Mouse (Mus musculus) lung, embryonic 15.5 days (tissue): ENCODE measurements at regions not wholly inside any gene's neighbourhood (a gene's known extent, or its start where the extent isn't known, plus 50 kb on each side); places are given as distances from the start of the nearest gene placed in this dataset.
"Not testable (repeated sequence)": the region's sequence is repeated elsewhere in the genome, so short reads cannot be mapped to it uniquely, and the experiment has no call there.

Source experiments
- ATAC-seq: fragments of 200-750 bp; cut with Nextera tagmentation; 2 replicates; pipeline ENCODE4 v1.8.0; 2017; ENCODE audit warnings: moderate number of reproducible peaks, borderline replicate concordance; ENCODE audit not compliant: low FRiP score, low TSS enrichment; ENCODE audit errors: extremely low read depth
- H3K27ac ChIP-seq: fragments of 300-500 bp; sonication (generic); 2 replicates; pipeline ENCODE4 v1.5.1; 2015; ENCODE audit warnings: moderate library complexity, mild to moderate bottlenecking, inconsistent platforms
- H3K27me3 ChIP-seq: fragments of 300-500 bp; sonication (generic); 2 replicates; pipeline ENCODE4 v1.6.1; 2015; ENCODE audit warnings: inconsistent platforms
- H3K36me3 ChIP-seq: fragments of 300-500 bp; sonication (generic); 2 replicates; pipeline ENCODE4 v1.6.1; 2015; ENCODE audit warnings: inconsistent platforms
- H3K4me1 ChIP-seq: fragments of 300-500 bp; sonication (generic); 2 replicates; pipeline ENCODE4 v1.6.1; 2015; ENCODE audit warnings: inconsistent platforms
- H3K4me2 ChIP-seq: fragments of 300-500 bp; sonication (generic); 2 replicates; pipeline ENCODE4 v1.6.1; 2015; ENCODE audit warnings: inconsistent platforms, mild to moderate bottlenecking, moderate library complexity
- H3K4me3 ChIP-seq: fragments of 300-500 bp; sonication (generic); 2 replicates; pipeline ENCODE4 v1.5.1; 2015; ENCODE audit warnings: mild to moderate bottlenecking, inconsistent platforms
- H3K9ac ChIP-seq: fragments of 300-500 bp; sonication (generic); 2 replicates; pipeline ENCODE4 v1.6.1; 2015; ENCODE audit warnings: inconsistent platforms
- H3K9me3 ChIP-seq: fragments of 300-500 bp; sonication (generic); 2 replicates; pipeline ENCODE4 v1.6.1; 2016; ENCODE audit warnings: inconsistent platforms
- WGBS: fragments of 180-500 bp; shearing (Covaris S2); methylation state at CpG from one replicate; pipeline ENCODE4 v1.1.7; 2015; 5-methylcytosine and 5-hydroxymethylcytosine counted together

DNA sequence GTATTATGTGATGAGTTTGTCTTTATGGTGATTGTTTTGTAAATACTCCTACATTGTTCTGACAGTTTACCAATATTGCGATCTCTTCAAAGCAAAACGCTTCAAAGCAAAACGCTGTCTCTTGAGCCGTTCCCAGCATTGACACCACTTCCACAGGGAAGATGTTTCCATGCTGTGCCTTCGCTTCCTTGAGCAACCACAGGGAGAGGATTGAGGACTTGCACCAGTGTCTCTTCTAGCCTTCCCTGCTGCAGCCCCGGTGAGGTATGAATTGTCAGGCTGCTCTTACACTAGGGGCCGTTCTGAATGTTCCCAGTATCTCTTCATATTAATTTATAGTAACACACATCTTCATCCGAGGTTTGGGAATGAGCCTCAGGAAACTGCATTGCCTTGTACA is 160.4 kb upstream of the Arglu1 start:
- no peak overlapping the region for H3K9ac ChIP-seq
- H3K27me3 ChIP-seq = no peaks in the 10 kb centered on the region; the same call in 1 of the 2 replicates
- H3K36me3 ChIP-seq = no peaks in the 10 kb centered on the region
- no peaks in the 10 kb centered on the region for H3K9me3 ChIP-seq
- 33% methylated on average over 8 of the region's 8 CpGs for WGBS
- peak; percentile 39; the same call in 1 of the 2 replicates for ATAC-seq
- H3K4me1 ChIP-seq = peaks cover 12% of the 10 kb centered on the region; the same call in 1 of the 2 replicates
- no peak overlapping the region for H3K27ac ChIP-seq
- no peak overlapping the region for H3K4me3 ChIP-seq
- peak overlapping the region; percentile 19; the same call in 1 of the 2 replicates for H3K4me2 ChIP-seq

DNA sequence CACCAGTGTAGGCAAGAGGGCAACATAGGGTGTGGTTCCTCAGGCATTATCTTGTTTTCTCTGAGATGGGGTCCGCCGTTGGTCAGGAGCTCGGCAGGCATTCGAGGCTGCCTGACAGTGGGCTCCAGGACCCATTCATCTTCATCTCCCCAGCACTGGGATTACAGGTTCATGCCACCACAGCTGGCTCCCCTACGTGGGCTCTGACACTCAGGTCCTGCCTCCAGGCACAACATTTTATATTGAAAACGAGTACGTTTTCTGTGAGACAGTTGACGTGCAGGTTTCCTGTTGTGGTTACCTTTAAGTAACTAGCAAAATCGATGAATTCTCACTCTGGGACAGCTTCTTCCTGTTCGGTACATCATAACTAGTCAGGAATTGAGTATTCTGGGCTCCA is 157.3 kb upstream of the Arglu1 start:
- Histone ChIP-seq H3K9me3 (no peaks in the 10 kb centered on the region), H3K27ac (no peak overlapping the region), H3K36me3 (no peaks in the 10 kb centered on the region), H3K4me2 (no peak overlapping the region), H3K4me3 (no peak overlapping the region), H3K9ac (no peak overlapping the region), H3K4me1 (peaks cover 12% of the 10 kb centered on the region; the same call in 1 of the 2 replicates), H3K27me3 (no peaks in the 10 kb centered on the region)
- no peak for ATAC-seq
- 73% methylated on average over 10 of the region's 10 CpGs for WGBS

DNA sequence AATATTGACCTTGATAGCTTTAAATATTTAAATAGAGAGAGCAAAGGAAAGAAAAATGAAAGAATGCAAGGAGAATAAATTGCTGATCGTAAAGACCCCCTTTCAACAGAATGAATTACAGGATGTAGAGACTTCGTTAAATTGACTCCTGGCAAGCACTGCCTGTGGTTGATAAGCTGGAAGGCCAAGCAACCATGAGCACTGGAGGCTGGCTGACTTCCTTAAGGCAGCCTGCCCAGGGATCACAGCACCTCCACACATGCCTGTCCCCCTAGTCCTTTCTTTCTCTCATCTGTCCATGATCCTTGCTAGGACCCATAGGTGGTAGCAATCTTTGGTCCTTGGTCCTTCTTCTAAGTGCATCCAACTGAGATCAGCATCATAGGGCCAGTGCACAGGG is 152.0 kb upstream of the Arglu1 start:
- no peak overlapping the region for H3K4me2 ChIP-seq
- H3K4me1 ChIP-seq = peaks cover 8% of the 10 kb centered on the region; the same call in 1 of the 2 replicates
- H3K4me3 ChIP-seq = no peak overlapping the region
- no peaks in the 10 kb centered on the region for H3K27me3 ChIP-seq
- 58% methylated on average over 2 of the region's 2 CpGs for WGBS
- no peak overlapping the region for H3K27ac ChIP-seq
- H3K9me3 ChIP-seq = no peaks in the 10 kb centered on the region
- H3K36me3 ChIP-seq = no peaks in the 10 kb centered on the region
- H3K9ac ChIP-seq = no peak overlapping the region
- no peak for ATAC-seq

DNA sequence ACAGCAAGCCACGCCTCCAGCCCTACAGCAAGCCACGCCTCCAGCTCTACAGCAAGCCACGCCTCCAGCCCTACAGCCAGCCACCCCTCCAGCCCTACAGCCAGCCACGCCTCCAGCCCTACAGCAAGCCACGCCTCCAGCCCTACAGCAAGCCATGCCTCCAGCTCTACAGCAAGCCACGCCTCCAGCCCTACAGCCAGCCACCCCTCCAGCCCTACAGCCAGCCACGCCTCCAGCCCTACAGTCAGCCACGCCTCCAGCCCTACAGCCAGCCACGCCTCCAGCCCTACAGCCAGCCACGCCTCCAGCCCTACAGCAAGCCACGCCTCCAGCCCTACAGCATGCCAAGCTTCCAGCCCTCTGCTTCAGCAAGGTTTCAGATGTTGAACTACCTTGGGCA is 145.8 kb upstream of the Arglu1 start:
- not testable (repeated sequence) for H3K9ac ChIP-seq, H3K4me1 ChIP-seq, H3K27me3 ChIP-seq, H3K36me3 ChIP-seq, H3K9me3 ChIP-seq, ATAC-seq, H3K4me2 ChIP-seq, H3K4me3 ChIP-seq, H3K27ac ChIP-seq
- WGBS = 81% methylated on average over 11 of the region's 11 CpGs

DNA sequence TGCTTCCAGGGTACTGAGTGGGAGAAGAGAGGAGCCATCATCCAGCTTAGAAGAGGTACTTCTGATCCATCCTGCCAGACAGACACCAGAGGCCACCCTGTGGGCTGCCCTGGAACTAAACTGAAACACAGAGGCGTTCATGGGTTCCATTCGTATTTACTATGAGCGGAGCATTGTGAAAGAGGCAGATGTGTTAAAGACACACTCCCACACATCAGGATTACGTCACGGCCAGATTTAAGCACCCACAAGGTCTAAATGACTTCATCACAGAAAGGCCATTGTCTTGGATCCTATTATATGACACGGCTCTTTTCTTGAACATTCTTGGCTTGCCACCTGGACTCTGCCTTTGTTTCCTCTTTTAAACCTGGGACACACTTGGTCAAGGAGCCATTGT is 141.0 kb upstream of the Arglu1 start:
- Histone ChIP-seq H3K9me3 (no peaks in the 10 kb centered on the region), H3K27me3 (no peaks in the 10 kb centered on the region), H3K4me2 (no peak overlapping the region), H3K27ac (no peak overlapping the region), H3K9ac (no peak overlapping the region), H3K4me1 (peaks cover 35% of the 10 kb centered on the region), H3K4me3 (no peak overlapping the region), H3K36me3 (no peaks in the 10 kb centered on the region)
- ATAC-seq = no peak; the same call in 1 of the 2 replicates
- 81% methylated on average over 6 of the region's 6 CpGs for WGBS

DNA sequence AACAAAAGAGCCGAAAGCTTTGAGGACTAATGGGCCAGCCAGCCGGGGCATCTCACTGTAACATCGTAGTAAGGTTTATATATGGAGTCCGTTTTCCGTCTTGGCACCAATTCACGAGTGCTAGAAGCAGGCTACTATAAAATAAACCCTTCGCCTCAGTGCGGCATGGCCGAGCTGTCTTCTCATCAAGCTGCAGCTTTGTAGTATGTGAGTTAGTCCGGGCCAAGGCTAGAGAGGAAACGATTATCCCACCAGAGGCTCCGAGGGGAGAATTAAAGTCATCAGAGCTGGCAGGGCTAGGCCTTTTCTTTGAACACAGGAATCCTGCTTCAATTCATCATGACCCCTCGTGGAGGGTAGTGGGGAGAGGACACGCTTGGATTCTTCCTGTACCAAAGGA is 138.9 kb upstream of the Arglu1 start:
- Histone ChIP-seq H3K4me1 (peaks cover 41% of the 10 kb centered on the region), H3K4me2 (peak overlapping the region; percentile 16; the same call in 1 of the 2 replicates), H3K27ac (peak overlapping the region; percentile 88), H3K9me3 (no peaks in the 10 kb centered on the region), H3K9ac (no peak overlapping the region), H3K4me3 (no peak overlapping the region), H3K27me3 (no peaks in the 10 kb centered on the region), H3K36me3 (no peaks in the 10 kb centered on the region)
- ATAC-seq = peak; percentile 88
- WGBS = 30% methylated on average over 14 of the region's 14 CpGs

DNA sequence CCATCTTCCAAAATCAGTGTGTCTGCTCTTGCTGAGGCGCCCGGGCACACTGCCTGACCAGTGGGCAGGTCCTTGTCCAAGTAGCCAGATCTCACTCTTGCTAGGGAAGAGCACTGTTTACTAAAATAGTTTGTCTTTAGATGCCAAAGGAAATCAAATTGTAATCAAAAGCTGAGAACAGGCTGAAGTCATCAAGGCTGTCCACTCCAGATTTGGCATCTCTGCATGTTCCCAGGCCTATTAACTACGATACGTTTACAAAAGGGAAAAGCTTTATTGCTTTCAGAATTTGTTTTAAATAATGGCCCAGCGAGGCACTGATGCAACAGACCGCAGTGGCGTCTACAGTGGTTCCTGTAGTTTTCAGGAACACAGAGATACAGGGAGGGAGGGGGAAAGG is 137.2 kb upstream of the Arglu1 start:
- Histone ChIP-seq H3K36me3 (no peaks in the 10 kb centered on the region), H3K4me3 (no peak overlapping the region), H3K9ac (no peak overlapping the region), H3K4me1 (peaks cover 41% of the 10 kb centered on the region), H3K4me2 (no peak overlapping the region), H3K9me3 (no peaks in the 10 kb centered on the region), H3K27ac (peak overlapping the region; percentile 88), H3K27me3 (no peaks in the 10 kb centered on the region)
- peak; percentile 33; the same call in 1 of the 2 replicates for ATAC-seq
- 34% methylated on average over 7 of the region's 7 CpGs for WGBS

DNA sequence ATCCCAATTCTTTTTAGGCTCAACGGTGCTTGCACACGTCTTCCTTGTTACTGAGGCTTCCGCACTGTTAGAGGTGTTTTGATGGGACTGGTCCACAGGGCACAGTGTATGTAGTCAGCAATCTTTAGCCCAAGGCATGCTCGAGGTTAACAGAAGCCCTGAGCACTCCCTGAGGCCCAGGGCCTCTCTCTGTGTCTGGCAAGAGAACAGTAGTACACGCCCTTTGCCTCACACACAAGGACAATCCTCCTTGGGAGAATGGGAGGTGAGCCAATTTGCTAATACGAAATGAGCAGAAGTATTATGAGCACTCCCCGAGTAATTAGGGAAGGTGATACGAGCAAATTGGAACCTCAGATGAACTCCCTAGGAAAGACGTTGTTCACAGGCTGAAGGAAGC is 136.5 kb upstream of the Arglu1 start:
- Histone ChIP-seq H3K27ac (peak overlapping the region; percentile 88), H3K4me1 (peaks cover 42% of the 10 kb centered on the region), H3K9me3 (no peaks in the 10 kb centered on the region), H3K36me3 (no peaks in the 10 kb centered on the region), H3K4me3 (no peak overlapping the region), H3K4me2 (no peak overlapping the region), H3K27me3 (no peaks in the 10 kb centered on the region), H3K9ac (no peak overlapping the region)
- no peak for ATAC-seq
- 62% methylated on average over 9 of the region's 9 CpGs for WGBS

DNA sequence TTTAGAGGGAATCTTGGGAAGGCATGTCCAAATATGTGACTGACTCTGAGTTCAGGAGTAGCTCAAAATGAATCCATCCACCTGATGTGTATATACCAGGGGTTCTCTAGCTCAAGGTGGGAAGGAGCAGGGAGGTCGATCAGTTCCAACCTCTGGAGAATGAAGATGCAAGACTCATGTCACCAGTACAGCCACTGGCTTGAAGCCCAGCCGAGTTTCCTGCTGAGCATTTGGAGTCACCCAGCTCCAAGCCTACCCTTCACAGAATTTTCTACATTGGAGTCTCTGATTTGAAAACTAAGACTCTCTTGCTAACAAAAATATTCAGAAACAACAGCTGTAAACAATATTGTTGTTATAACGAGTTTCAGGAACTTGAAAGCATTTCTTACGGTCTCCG is 134.6 kb upstream of the Arglu1 start:
- H3K9me3 ChIP-seq = no peaks in the 10 kb centered on the region
- 64% methylated on average over 5 of the region's 5 CpGs for WGBS
- no peaks in the 10 kb centered on the region for H3K36me3 ChIP-seq
- no peak overlapping the region for H3K9ac ChIP-seq
- H3K4me2 ChIP-seq = no peak overlapping the region
- H3K27ac ChIP-seq = no peak overlapping the region
- H3K4me1 ChIP-seq = peaks cover 55% of the 10 kb centered on the region
- H3K27me3 ChIP-seq = no peaks in the 10 kb centered on the region
- H3K4me3 ChIP-seq = no peak overlapping the region
- ATAC-seq = no peak

DNA sequence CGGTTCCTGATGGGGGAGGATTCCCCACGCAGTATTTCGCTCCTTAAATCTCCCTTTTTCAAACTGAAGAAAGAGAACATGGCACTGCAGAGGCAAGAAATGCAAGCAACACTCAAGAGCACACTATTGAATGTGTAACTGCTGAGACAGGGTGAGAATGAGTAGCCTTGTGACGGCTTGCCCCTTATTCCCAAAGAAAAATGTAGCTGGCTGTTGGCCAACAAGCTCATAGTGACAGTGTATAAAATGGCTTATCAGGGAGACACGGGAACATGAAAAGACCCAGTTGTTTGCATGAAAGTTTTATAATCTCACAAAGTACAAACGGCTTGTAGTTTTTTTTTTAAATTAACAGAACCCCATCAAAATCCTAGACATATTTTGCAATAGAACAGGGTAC is 130.8 kb upstream of the Arglu1 start:
- peak overlapping the region; percentile 69 for H3K27ac ChIP-seq
- no peak overlapping the region for H3K4me3 ChIP-seq
- peak overlapping the region; percentile 18 for H3K4me2 ChIP-seq
- 11% methylated on average over 6 of the region's 6 CpGs for WGBS
- H3K27me3 ChIP-seq = no peaks in the 10 kb centered on the region
- ATAC-seq = peak; percentile 87
- H3K36me3 ChIP-seq = no peaks in the 10 kb centered on the region
- no peaks in the 10 kb centered on the region for H3K9me3 ChIP-seq
- peaks cover 31% of the 10 kb centered on the region for H3K4me1 ChIP-seq
- H3K9ac ChIP-seq = no peak overlapping the region

DNA sequence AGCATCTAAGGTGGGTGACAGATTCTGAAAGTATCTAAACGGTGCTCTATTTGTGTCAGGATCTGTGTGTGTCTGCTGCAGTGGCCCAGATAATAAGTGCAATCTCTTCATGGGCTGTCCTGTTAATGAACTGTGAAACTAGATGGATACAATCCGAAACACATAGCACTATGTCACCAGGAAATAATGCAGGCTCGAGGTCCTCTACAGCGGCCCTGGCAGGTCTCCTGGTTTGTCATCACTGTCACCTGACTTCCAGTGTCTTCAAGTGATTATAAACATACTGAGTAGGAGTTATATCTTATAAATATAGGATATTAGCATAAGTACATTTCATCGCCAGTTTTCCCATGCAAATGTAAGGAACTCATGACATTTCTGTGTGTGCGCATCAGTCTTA is 130.3 kb upstream of the Arglu1 start:
- Histone ChIP-seq H3K4me1 (peaks cover 29% of the 10 kb centered on the region), H3K36me3 (no peaks in the 10 kb centered on the region), H3K9me3 (no peaks in the 10 kb centered on the region), H3K4me3 (no peak overlapping the region), H3K27me3 (no peaks in the 10 kb centered on the region), H3K27ac (peak overlapping the region; percentile 69), H3K9ac (no peak overlapping the region), H3K4me2 (peak overlapping the region; percentile 18)
- WGBS = 28% methylated on average over 6 of the region's 6 CpGs
- ATAC-seq = peak; percentile 70; the same call in 1 of the 2 replicates

DNA sequence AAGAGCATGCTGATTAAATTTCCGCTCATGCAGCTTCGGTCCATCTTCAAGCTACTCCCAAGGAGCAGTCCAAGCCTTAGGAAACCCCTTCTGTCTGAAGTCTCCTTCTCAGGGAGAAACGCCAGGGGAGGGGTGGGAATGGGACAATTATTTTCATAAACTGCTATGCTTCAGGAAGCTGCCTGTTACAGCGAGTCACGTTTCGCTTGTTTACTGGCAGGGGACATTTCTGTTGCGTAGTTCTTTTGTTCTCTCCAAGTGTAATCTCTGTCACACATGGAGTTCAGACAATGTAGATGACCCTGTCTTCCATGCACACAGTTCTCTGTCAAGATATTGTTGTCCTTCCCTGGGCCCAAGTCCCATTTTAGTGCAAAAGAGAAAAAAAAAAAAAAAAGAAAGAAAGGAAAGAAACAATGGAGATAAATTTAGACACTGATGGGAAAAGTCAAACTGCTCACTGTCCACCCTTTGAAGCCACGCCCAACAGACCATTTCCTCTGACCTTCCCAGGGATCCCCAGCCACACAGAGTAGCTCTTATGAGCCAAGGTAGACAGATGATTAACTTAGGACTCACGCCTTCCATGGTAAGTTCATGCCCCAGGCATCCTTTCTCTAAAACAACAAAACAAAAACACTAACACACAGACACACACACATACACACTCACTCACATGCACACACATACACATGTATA is 129.1 kb upstream of the Arglu1 start:
- Histone ChIP-seq H3K4me1 (peaks cover 26% of the 10 kb centered on the region), H3K9me3 (no peaks in the 10 kb centered on the region), H3K9ac (no peak overlapping the region), H3K4me2 (no peak overlapping the region), H3K27me3 (no peaks in the 10 kb centered on the region), H3K27ac (peak overlapping the region; percentile 69), H3K36me3 (no peaks in the 10 kb centered on the region), H3K4me3 (no peak overlapping the region)
- peak; percentile 29; the same call in 1 of the 2 replicates for ATAC-seq
- WGBS = 55% methylated on average over 9 of the region's 9 CpGs
